Mouse (Mus musculus): ENCODE data around the gene Wdfy2. TPM values are rescaled to one million over a fixed set of nuclear protein-coding genes. Genes with fewer than 3 reads are reported as not detected.
A peak's percentile ranks its signal among the peaks of the same experiment; 100 is the strongest.

Gene Wdfy2
- polyA plus RNA-seq, 1 experiment from 2014 or later: 13.1 TPM

- no peaks in the 10 kb centered on the region for H3K27me3 ChIP-seq (ENCODE audit: control insufficient read depth, insufficient read depth, low read length)
- no peaks in the 10 kb centered on the region for H3K36me3 ChIP-seq (ENCODE audit: control insufficient read depth, insufficient read depth, low read length)
- ATAC-seq (ENCODE audit: low read depth): no peak
- WGBS: 15% methylated on average over 9 of the region's 9 CpGs
- peak overlapping the region; percentile 89 for H3K9ac ChIP-seq (replicated peaks; ENCODE audit: low read depth, low read length)
- H3K9me3 ChIP-seq (ENCODE audit: control insufficient read depth, low read length): no peaks in the 10 kb centered on the region
- H3K4me1 ChIP-seq (ENCODE audit: control insufficient read depth, insufficient read depth, low read length): peaks cover 12% of the 10 kb centered on the region; the same call in 1 of the 2 replicates
- peak overlapping the region; percentile 61 for H3K4me2 ChIP-seq (ENCODE audit: low read depth, low read length)
- H3K27ac ChIP-seq (ENCODE audit: low read depth, low read length): no peak overlapping the region
- peak overlapping the region; percentile 89 for H3K4me3 ChIP-seq (ENCODE audit: low read depth, low read length)
Observed at GRCm38 (mm10) chr14:62838336-62838735, 858 bp downstream of the Wdfy2 start.

GRCm38 (mm10) chr14:62841726-62842125, 4.2 kb downstream of the Wdfy2 start:
- no peak overlapping the region for H3K4me3 ChIP-seq (ENCODE audit: low read depth, low read length)
- H3K4me1 ChIP-seq (ENCODE audit: control insufficient read depth, insufficient read depth, low read length): peaks cover 19% of the 10 kb centered on the region; the same call in 1 of the 2 replicates
- H3K9me3 ChIP-seq (ENCODE audit: control insufficient read depth, low read length): no peaks in the 10 kb centered on the region
- H3K27me3 ChIP-seq (ENCODE audit: control insufficient read depth, insufficient read depth, low read length): no peaks in the 10 kb centered on the region
- H3K36me3 ChIP-seq (ENCODE audit: control insufficient read depth, insufficient read depth, low read length): no peaks in the 10 kb centered on the region
- no peak for ATAC-seq (ENCODE audit: low read depth)
- no peak overlapping the region for H3K27ac ChIP-seq (ENCODE audit: low read depth, low read length)
- no peak overlapping the region for H3K9ac ChIP-seq (replicated peaks; ENCODE audit: low read depth, low read length)
- H3K4me2 ChIP-seq (ENCODE audit: low read depth, low read length): no peak overlapping the region

DNA sequence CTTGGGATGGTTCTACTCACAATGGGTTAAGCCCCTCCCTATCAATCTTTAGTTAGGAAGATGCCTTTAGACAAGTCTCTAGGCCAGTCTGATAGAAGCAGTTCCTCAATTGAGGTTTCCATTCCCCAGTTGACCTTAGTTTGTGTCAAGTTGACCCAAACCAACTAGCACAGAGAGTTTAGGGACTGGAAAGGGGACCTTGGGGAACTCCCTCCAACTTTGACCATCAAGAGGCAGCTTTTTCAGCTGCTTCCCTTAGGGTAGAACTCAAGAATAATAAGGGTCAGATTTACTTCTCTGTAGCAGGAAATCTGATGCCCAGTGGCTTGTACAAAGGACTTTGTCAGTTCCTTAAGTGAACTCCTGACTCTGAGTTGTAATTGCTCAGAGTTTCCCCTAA, 5.0 kb downstream of the Wdfy2 start:
- no peak for ATAC-seq (ENCODE audit: low read depth)
- no peak overlapping the region for H3K4me3 ChIP-seq (ENCODE audit: low read depth, low read length)

GRCm38 (mm10) chr14:62842976-62843375, 5.5 kb downstream of the Wdfy2 start:
- Histone ChIP-seq H3K9ac (replicated peaks; ENCODE audit: low read depth, low read length) (no peak overlapping the region), H3K9me3 (ENCODE audit: control insufficient read depth, low read length) (no peaks in the 10 kb centered on the region), H3K36me3 (ENCODE audit: control insufficient read depth, insufficient read depth, low read length) (no peaks in the 10 kb centered on the region), H3K27me3 (ENCODE audit: control insufficient read depth, insufficient read depth, low read length) (no peaks in the 10 kb centered on the region), H3K4me2 (ENCODE audit: low read depth, low read length) (no peak overlapping the region), H3K4me1 (ENCODE audit: control insufficient read depth, insufficient read depth, low read length) (peaks cover 19% of the 10 kb centered on the region; the same call in 1 of the 2 replicates), H3K4me3 (ENCODE audit: low read depth, low read length) (no peak overlapping the region), H3K27ac (ENCODE audit: low read depth, low read length) (no peak overlapping the region)
- ATAC-seq (ENCODE audit: low read depth): no peak
- 84% methylated on average over 2 of the region's 2 CpGs for WGBS

More for the DNA sequence above, 5.0 kb downstream of the Wdfy2 start:
- Histone ChIP-seq H3K36me3 (ENCODE audit: control insufficient read depth, insufficient read depth, low read length) (no peaks in the 10 kb centered on the region), H3K27me3 (ENCODE audit: control insufficient read depth, insufficient read depth, low read length) (no peaks in the 10 kb centered on the region), H3K9me3 (ENCODE audit: control insufficient read depth, low read length) (no peaks in the 10 kb centered on the region), H3K4me2 (ENCODE audit: low read depth, low read length) (no peak overlapping the region), H3K9ac (replicated peaks; ENCODE audit: low read depth, low read length) (no peak overlapping the region), H3K4me1 (ENCODE audit: control insufficient read depth, insufficient read depth, low read length) (peaks cover 19% of the 10 kb centered on the region; the same call in 1 of the 2 replicates), H3K27ac (ENCODE audit: low read depth, low read length) (no peak overlapping the region)

DNA sequence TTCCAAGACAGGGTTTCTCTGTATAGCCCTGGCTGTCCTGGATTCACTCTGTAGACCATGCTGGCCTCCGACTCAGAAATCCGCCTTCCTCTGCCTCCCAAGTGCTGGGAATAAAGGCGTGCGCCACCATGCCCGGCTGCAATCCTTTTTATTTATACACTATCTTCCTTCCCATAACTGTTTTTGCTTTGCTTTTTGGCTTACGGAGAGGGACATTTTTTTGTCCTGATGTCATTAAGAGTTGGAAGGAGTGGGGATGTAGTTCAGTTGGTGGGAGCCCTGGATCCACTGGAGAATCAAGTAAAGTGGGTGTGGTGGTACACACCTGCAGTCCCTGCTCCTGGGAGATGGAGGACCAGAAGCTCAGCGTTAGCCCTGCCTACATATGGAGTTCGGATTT, 6.7 kb downstream of the Wdfy2 start:
- no peaks in the 10 kb centered on the region for H3K27me3 ChIP-seq (ENCODE audit: control insufficient read depth, insufficient read depth, low read length)
- H3K9me3 ChIP-seq (ENCODE audit: control insufficient read depth, low read length): no peaks in the 10 kb centered on the region
- no peak overlapping the region for H3K4me3 ChIP-seq (ENCODE audit: low read depth, low read length)
- 86% methylated on average over 8 of the region's 8 CpGs for WGBS
- H3K4me1 ChIP-seq (ENCODE audit: control insufficient read depth, insufficient read depth, low read length): peaks cover 11% of the 10 kb centered on the region; the same call in 1 of the 2 replicates
- H3K27ac ChIP-seq (ENCODE audit: low read depth, low read length): no peak overlapping the region
- no peak overlapping the region for H3K4me2 ChIP-seq (ENCODE audit: low read depth, low read length)
- no peaks in the 10 kb centered on the region for H3K36me3 ChIP-seq (ENCODE audit: control insufficient read depth, insufficient read depth, low read length)
- ATAC-seq (ENCODE audit: low read depth): no peak
- H3K9ac ChIP-seq (replicated peaks; ENCODE audit: low read depth, low read length): no peak overlapping the region

DNA sequence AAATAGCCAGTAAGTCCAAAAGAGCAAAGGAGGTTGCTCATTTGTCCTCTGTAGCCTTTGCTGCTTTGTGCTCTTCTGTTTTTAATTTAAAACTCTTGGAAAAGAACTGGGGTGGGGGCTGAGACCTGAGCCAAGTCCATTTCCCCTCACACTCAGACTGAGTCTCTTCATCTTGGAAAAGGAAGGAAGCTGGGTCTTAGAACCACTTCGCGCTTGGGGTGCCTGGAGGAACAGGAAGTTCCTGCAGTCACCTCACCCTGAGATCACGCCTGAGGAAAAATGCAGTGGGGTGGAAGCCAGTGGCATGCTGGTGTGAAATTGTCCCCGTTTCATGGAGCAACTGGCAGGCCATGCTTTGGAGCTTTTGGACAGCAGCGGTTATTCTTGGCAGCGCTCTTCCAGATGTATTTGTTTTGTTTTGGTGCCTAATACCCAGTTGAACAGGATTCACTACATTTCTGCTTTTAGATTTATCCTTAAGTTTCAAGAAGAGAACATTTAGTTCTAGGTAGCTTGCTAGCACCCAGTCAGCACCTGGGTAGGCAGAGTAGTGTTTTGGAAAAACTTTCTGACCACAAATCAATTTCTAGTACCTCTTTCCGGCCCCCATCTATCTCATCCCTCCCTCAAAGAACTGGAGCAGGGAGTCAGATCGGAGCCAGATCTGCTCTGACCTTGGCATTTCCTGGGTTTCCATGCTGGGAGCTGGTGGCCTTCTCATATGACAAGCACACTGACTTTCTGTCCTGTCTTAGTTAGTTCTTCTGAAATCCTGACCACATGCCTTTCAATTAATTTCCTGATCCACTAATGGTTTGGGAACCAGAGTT, 7.7 kb downstream of the Wdfy2 start:
- Histone ChIP-seq H3K4me3 (ENCODE audit: low read depth, low read length) (no peak overlapping the region), H3K36me3 (ENCODE audit: control insufficient read depth, insufficient read depth, low read length) (no peaks in the 10 kb centered on the region), H3K4me2 (ENCODE audit: low read depth, low read length) (no peak overlapping the region), H3K27ac (ENCODE audit: low read depth, low read length) (peak overlapping the region; percentile 6; the same call in 1 of the 2 replicates), H3K9me3 (ENCODE audit: control insufficient read depth, low read length) (no peaks in the 10 kb centered on the region), H3K27me3 (ENCODE audit: control insufficient read depth, insufficient read depth, low read length) (no peaks in the 10 kb centered on the region), H3K4me1 (ENCODE audit: control insufficient read depth, insufficient read depth, low read length) (peaks cover 11% of the 10 kb centered on the region; the same call in 1 of the 2 replicates), H3K9ac (replicated peaks; ENCODE audit: low read depth, low read length) (no peak overlapping the region)
- no peak for ATAC-seq (ENCODE audit: low read depth)
- 76% methylated on average over 8 of the region's 8 CpGs for WGBS

GRCm38 (mm10) chr14:62850980-62851379, 13.5 kb downstream of the Wdfy2 start:
- no peak overlapping the region for H3K27ac ChIP-seq (ENCODE audit: low read depth, low read length)
- no peak overlapping the region for H3K4me2 ChIP-seq (ENCODE audit: low read depth, low read length)
- H3K9ac ChIP-seq (replicated peaks; ENCODE audit: low read depth, low read length): no peak overlapping the region
- 36% methylated on average over 6 of the region's 6 CpGs for WGBS
- H3K4me3 ChIP-seq (ENCODE audit: low read depth, low read length): no peak overlapping the region
- no peaks in the 10 kb centered on the region for H3K27me3 ChIP-seq (ENCODE audit: control insufficient read depth, insufficient read depth, low read length)
- peak; percentile 85; the same call in 1 of the 2 replicates for ATAC-seq (ENCODE audit: low read depth)
- no peaks in the 10 kb centered on the region for H3K9me3 ChIP-seq (ENCODE audit: control insufficient read depth, low read length)
- H3K4me1 ChIP-seq (ENCODE audit: control insufficient read depth, insufficient read depth, low read length): no peaks in the 10 kb centered on the region; the same call in 1 of the 2 replicates
- no peaks in the 10 kb centered on the region for H3K36me3 ChIP-seq (ENCODE audit: control insufficient read depth, insufficient read depth, low read length)

- no peaks in the 10 kb centered on the region for H3K36me3 ChIP-seq (ENCODE audit: control insufficient read depth, insufficient read depth, low read length)
- H3K4me1 ChIP-seq (ENCODE audit: control insufficient read depth, insufficient read depth, low read length): no peaks in the 10 kb centered on the region; the same call in 1 of the 2 replicates
- 84% methylated on average over 3 of the region's 3 CpGs for WGBS
- H3K27ac ChIP-seq (ENCODE audit: low read depth, low read length): no peak overlapping the region
- H3K4me2 ChIP-seq (ENCODE audit: low read depth, low read length): no peak overlapping the region
- no peaks in the 10 kb centered on the region for H3K9me3 ChIP-seq (ENCODE audit: control insufficient read depth, low read length)
- H3K9ac ChIP-seq (replicated peaks; ENCODE audit: low read depth, low read length): no peak overlapping the region
- no peak for ATAC-seq (ENCODE audit: low read depth)
- H3K27me3 ChIP-seq (ENCODE audit: control insufficient read depth, insufficient read depth, low read length): no peaks in the 10 kb centered on the region
- no peak overlapping the region for H3K4me3 ChIP-seq (ENCODE audit: low read depth, low read length)
Observed at GRCm38 (mm10) chr14:62852840-62853239, 15.4 kb downstream of the Wdfy2 start.

GRCm38 (mm10) chr14:62855077-62855835, 17.8 kb downstream of the Wdfy2 start:
- Histone ChIP-seq H3K9ac (replicated peaks; ENCODE audit: low read depth, low read length) (no peak overlapping the region), H3K36me3 (ENCODE audit: control insufficient read depth, insufficient read depth, low read length) (no peaks in the 10 kb centered on the region), H3K27me3 (ENCODE audit: control insufficient read depth, insufficient read depth, low read length) (no peaks in the 10 kb centered on the region), H3K27ac (ENCODE audit: low read depth, low read length) (no peak overlapping the region), H3K9me3 (ENCODE audit: control insufficient read depth, low read length) (no peaks in the 10 kb centered on the region), H3K4me3 (ENCODE audit: low read depth, low read length) (no peak overlapping the region), H3K4me1 (ENCODE audit: control insufficient read depth, insufficient read depth, low read length) (no peaks in the 10 kb centered on the region; the same call in 1 of the 2 replicates), H3K4me2 (ENCODE audit: low read depth, low read length) (0 out of 2 replicates have a peak overlapping the region, but pooled peaks have one; percentile 17)
- 67% methylated on average over 18 of the region's 18 CpGs for WGBS
- no peak for ATAC-seq (ENCODE audit: low read depth)

Measured in neural tube, embryonic 14.5 days (tissue).